Mouse (Mus musculus): ENCODE measurements around the gene Lrpap1.

The Lrpap1 gene

GRCm38 (mm10) chr5:35120024-35120423, 14.5 kb upstream of the Lrpap1 start:
- no peak for DNase-seq (ENCODE audit: low spot score in 2 of 2)

GRCm38 (mm10) chr5:35118418-35118817, 12.9 kb upstream of the Lrpap1 start:
- peak in 1 of 2 experiments; percentile 59 for DNase-seq (ENCODE audit: low spot score in 2 of 2)

- no peak for DNase-seq (ENCODE audit: low spot score in 2 of 2)
Observed at GRCm38 (mm10) chr5:35117633-35118032, 12.1 kb upstream of the Lrpap1 start.

GRCm38 (mm10) chr5:35116002-35116401, 10.4 kb upstream of the Lrpap1 start:
- no peak for DNase-seq (ENCODE audit: low spot score in 2 of 2)

GRCm38 (mm10) chr5:35112444-35112843, 6.9 kb upstream of the Lrpap1 start:
- DNase-seq (ENCODE audit: low spot score in 2 of 2) = no peak

- peak in 1 of 2 experiments; percentile 56 for DNase-seq (ENCODE audit: low spot score in 2 of 2)
Observed at GRCm38 (mm10) chr5:35105922-35106298, 344 bp upstream of the Lrpap1 start.

GRCm38 (mm10) chr5:35104183-35104959, 1.2 kb downstream of the Lrpap1 start:
- no peak for DNase-seq (ENCODE audit: low spot score in 2 of 2)

- no peak for DNase-seq (ENCODE audit: low spot score in 2 of 2)
Observed at GRCm38 (mm10) chr5:35103528-35103927, 2.0 kb downstream of the Lrpap1 start.

- no peak for DNase-seq (ENCODE audit: low spot score in 2 of 2)
Observed at GRCm38 (mm10) chr5:35103086-35103485, 2.5 kb downstream of the Lrpap1 start.

- DNase-seq (ENCODE audit: low spot score in 2 of 2) = no peak
Observed at GRCm38 (mm10) chr5:35091636-35092035, 13.9 kb downstream of the Lrpap1 start.

- DNase-seq (ENCODE audit: low spot score in 2 of 2) = no peak
Observed at GRCm38 (mm10) chr5:35089614-35089963, 16.0 kb downstream of the Lrpap1 start.

GRCm38 (mm10) chr5:35088785-35089613, 16.6 kb downstream of the Lrpap1 start:
- peak; percentile 67 to 72 for DNase-seq (ENCODE audit: low spot score in 2 of 2)

- no peak for DNase-seq (ENCODE audit: low spot score in 2 of 2)
Observed at GRCm38 (mm10) chr5:35084913-35085312, 20.7 kb downstream of the Lrpap1 start.

- DNase-seq (ENCODE audit: low spot score in 2 of 2) = no peak
Observed at GRCm38 (mm10) chr5:35079101-35079500, 26.5 kb downstream of the Lrpap1 start.

- peak in 1 of 2 experiments; percentile 31 for DNase-seq (ENCODE audit: low spot score in 2 of 2)
Observed at GRCm38 (mm10) chr5:35076369-35076768, 29.2 kb downstream of the Lrpap1 start.

GRCm38 (mm10) chr5:35073992-35074391, 31.6 kb downstream of the Lrpap1 start:
- DNase-seq (ENCODE audit: low spot score in 2 of 2) = no peak

- DNase-seq (ENCODE audit: low spot score in 2 of 2) = no peak
Observed at GRCm38 (mm10) chr5:35073235-35073634, 32.3 kb downstream of the Lrpap1 start.

GRCm38 (mm10) chr5:35071855-35072254, 33.7 kb downstream of the Lrpap1 start:
- no peak for DNase-seq (ENCODE audit: low spot score in 2 of 2)

GRCm38 (mm10) chr5:35070953-35071352, 34.6 kb downstream of the Lrpap1 start:
- peak in 1 of 2 experiments; percentile 58 for DNase-seq (ENCODE audit: low spot score in 2 of 2)

GRCm38 (mm10) chr5:35070314-35070713, 35.3 kb downstream of the Lrpap1 start:
- DNase-seq (ENCODE audit: low spot score in 2 of 2) = no peak

- no peak for DNase-seq (ENCODE audit: low spot score in 2 of 2)
Observed at GRCm38 (mm10) chr5:35069841-35070240, 35.7 kb downstream of the Lrpap1 start.

GRCm38 (mm10) chr5:35060098-35060497, 45.5 kb downstream of the Lrpap1 start:
- DNase-seq (ENCODE audit: low spot score in 2 of 2) = no peak

GRCm38 (mm10) chr5:35058216-35058615, 47.4 kb downstream of the Lrpap1 start:
- no peak for DNase-seq (ENCODE audit: low spot score in 2 of 2)
